Mouse (Mus musculus) right cerebral cortex, postnatal 10 days (tissue): ENCODE measurements around the gene Cox4i1.

Experiments used
- DNase-seq, 2 experiments: peaks; one replicate each; pipeline ENCODE4 v3.0.0; 2021; ENCODE audit warnings: low spot score in 2 of 2

Gene Cox4i1

GRCm38 (mm10) chr8:120667561-120668373 is at the start of gene Cox4i1, which contains the start of gene Gm27021:
Cox4i1 (plus strand) TSS chr8:120668222.
Gm27021 (minus strand) TSS chr8:120668079.
- DNase-seq = peak; percentile 94 to 95

DNA sequence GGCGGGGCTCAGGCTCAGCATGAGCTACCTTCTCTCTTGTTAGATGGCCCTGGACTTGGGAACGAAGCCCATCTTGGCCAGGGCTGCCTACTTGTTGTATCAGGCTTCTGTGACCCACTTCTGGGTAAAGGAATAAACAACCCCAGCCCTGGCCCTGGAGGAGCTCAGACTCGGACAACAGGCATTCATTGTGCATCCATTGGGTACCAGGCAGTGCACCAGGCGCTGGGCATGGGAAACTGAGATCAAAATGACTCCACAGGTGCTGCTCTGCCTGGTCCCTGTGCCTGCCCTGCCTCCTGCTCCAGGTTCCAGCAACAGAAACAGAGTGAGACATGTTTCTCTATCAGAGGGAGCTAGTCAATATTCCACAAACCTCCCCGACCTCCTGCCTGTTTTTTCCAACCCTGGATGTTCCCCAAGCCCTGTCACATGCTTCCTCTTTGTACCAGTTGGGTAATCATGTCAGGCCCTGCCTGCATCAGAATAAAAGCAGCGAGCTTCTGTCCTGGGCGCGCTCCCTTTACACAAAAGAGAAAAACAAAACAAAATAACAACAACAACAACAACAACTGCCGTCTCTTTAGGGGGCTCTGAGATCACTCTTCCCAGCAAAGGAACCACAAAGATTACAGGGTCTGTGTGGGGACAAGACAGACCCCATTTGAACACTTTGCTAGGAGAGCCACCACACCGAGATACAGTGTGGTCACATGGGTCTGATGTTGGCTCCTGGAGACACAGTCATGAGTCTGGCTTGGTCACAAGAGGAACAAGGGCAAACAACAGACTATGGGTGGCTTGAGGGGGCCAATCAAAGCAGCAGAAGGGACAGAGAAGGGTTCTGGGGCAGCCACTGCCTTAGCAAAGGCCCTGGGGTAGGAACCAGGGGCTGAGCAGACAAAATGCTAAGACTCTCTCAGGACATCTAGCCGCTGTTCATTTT is 48.5 kb upstream of the Cox4i1 start:
- peak; percentile 71 to 73 for DNase-seq

- no peak for DNase-seq
Measured at GRCm38 (mm10) chr8:120620441-120620840, 47.6 kb upstream of the Cox4i1 start.

DNA sequence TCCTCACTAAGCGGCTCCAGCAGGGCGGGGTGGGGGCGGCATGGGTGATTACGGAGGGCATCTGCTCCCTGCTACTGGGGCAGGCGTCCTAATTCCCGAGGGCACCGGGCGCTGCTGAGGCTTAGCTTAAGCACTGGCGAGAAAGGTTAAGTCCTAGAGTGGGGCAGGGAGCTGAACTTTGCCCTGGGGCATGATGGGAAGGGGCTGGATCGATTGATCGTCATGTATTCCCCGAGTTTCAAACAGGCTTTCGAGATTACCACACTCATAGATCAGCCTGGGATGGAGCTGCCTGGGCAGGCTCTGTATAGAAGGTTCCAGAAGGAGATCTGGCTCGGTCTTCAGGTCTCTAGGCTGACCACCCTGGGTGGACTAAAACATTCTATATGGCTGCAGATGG is 45.9 kb upstream of the Cox4i1 start:
- DNase-seq = no peak

GRCm38 (mm10) chr8:120623608-120624007 is 44.4 kb upstream of the Cox4i1 start:
- DNase-seq = no peak

DNA sequence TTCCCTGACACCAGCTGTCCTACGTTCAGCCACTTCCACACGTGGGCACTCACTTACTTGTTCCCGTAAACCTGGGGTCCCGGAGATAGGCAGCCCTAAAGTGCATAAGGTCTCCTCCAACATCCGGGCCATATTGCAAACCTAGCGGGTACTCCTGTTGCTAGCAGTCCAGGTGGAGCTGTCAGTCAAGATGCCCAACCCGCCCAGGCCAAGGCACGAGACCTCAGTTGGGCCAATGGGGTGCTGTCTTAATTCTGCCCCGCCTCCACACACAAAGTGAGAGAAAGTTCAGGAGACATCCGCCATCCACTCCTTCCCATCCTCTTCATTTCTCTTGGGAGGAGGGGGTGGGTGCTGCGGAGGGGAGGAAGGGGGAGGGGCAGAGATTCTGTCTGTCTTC is 41.6 kb upstream of the Cox4i1 start:
- no peak for DNase-seq

DNA sequence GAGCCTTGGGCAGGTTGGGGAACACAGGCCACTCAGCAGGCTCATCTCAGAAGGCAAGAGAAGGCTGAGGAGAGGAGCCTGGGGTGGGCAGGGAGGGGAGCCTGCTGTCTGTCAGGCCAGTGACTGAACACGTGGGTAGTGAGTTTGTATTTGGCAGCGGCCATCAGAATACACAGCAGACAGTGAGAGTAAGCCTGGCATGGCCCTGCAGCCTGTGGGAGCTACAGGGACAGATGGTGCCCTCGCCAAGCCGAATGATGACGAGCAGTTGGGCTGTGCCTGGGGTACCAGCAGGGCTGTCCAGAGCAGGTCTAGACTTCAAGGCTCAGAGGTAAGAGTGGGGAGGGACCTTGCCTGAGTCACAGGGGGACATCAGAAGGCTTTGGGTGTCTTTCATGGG is 40.7 kb upstream of the Cox4i1 start:
- DNase-seq = no peak

DNA sequence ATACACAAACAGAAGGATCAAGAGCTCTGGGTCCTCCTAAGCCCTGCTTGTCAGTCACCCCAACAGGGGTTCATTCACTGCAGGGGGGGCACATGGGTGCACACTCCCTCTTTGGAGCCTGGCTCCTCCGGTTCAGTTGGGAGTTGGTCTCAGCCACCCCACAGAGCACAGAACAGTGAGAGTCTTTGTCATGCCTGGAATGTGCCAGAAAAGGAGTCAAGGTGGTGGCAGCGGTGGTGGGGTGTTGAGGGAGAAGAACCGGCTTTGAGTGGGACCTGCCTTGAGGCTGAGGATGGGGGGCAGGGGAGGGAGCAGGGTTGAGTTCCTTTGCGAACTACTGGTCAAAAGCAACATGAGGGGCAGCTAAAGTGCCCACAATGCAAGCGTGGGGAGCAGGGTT is 38.0 kb upstream of the Cox4i1 start:
- no peak for DNase-seq

DNA sequence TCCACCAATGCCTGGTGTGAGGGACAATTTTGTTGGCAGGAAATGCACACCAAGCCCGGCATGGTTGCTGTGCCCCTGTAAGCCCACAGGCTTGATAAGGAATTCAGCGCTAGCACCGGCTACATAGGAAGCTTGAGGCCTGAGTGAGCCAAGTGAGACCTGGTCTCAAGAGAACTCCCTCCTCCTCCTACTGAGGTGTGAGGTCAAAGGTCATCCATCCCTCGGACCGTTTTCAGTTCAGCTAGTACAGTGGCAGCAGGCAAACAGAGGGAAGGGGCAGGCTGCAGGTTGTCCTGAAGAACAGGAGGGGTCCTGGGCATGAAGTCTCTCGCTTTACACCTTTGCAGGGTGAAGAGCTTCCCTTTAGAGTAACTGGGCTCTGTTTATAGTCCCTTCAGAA is 37.2 kb upstream of the Cox4i1 start:
- no peak for DNase-seq

DNA sequence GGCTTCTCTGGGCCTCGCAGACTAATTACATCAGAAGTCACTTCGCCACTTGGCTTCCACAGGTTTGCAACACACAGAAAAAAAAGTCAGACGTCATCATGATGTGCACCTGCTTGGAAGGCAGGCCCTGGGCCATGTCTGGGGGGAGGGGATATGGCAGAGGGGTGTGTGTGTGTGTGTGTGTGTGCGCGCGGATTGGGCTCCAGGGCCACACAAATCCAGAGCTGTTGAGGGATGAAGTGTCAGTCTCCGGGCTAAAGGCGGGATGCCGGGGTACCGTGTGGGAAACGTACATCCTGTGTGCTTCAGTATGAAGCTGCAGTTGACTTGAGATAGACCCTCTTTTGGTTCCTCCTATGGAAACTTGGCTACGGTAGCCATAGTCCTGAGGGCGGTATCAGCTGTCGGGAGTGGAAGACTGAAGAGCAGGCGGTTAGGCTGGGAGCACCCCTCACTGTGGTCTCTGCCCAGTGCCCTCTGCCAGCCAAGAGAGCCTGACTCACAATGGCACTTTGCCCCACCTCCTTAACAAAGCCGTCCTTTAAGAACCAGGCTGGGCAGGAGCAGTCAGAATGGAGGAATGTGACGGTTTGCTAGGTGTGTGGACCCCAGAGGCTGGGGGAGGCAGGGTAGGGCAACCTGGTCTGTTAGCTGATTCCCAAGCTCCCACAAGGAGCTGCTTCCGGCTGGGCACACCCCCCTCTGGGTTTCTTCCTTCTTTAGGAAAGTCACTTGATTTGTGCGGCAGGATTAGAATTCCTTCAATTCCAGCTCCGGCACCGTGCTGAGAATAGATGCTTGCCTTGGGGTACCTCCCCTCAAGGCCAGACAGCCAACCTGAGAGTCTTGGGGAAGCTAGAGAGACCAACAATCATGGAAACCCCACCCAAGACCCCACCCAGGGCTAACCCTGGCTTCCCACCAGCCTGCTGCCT is 36.3 kb upstream of the Cox4i1 start:
- DNase-seq = no peak

GRCm38 (mm10) chr8:120632969-120633664 is 34.9 kb upstream of the Cox4i1 start:
- no peak for DNase-seq

DNA sequence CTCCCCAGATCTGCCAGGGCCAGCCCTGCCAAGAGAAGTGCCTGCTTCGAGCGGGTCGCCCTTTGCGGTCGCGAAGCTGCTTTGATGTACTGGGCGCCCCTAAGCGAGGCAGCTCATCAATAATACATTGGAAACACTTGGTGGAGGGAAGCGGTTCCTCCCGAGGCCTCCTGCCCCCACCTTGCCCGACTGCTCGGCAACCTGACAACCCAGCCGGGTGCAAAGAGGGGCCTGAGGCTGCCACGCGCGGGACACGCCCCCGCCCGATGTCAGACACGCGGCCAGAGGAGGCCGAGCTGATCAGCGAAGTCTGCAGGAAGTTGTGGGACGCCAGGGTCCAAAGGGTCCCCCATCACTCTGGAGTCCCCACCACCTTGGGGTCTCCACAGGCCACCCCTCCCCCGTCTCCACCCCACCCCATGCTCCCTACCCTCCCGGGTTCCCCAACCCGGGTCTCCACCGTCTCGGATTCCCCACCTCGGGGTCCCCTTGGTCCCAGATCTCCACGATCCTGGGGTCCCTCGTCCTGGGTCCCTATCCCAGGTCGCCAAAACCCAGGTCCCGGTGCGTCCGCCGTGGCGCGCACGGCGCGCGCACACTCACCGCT is 34.3 kb upstream of the Cox4i1 start:
- DNase-seq = peak; percentile 41 to 49

DNA sequence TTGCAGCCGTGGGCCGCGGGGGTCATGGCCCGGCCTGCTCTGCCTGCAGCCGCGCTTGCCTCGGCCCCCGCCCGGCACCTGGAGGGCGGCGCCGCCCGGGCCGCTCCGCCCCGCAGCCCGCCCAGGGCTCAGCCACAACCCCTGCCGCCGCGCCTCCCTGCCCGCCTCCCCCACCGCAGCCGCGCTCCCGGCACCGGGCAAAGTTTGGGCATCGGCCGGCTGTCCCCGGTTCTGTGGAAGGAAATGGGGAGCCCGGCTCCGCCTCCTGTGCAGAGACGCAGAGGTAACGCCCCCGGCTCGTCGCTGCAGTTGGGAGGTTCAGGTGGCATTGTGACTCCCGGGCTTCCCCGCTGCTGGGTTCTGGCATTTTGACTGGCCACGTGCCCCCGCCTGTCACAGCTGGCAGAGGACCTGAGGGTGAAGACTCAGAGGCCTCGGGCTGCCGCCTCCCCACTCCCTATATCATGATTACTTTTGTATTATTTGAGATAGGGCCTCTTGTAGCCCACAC is 33.6 kb upstream of the Cox4i1 start:
- peak; percentile 51 to 57 for DNase-seq

DNA sequence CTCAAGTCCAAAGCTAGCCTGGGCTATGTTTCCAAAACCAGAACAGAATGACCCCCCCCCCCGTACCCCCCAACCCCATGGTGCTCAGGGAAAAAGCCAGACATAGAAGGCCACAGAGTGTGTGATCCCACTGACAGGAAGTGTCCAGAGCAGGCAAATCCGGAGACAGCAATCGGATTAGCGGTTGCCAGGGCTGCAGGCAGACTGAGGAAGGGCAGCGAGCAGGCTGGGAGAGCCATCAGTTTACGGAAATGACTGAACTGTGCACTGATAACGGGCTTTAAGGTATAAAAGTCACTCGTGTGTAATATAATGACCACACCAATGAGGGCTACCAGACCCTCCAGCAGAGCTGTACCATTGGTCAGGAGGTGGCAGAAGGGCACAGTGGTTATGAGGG is 26.8 kb upstream of the Cox4i1 start:
- no peak for DNase-seq

- DNase-seq = no peak
Measured at GRCm38 (mm10) chr8:120642031-120642662, 25.9 kb upstream of the Cox4i1 start.

DNA sequence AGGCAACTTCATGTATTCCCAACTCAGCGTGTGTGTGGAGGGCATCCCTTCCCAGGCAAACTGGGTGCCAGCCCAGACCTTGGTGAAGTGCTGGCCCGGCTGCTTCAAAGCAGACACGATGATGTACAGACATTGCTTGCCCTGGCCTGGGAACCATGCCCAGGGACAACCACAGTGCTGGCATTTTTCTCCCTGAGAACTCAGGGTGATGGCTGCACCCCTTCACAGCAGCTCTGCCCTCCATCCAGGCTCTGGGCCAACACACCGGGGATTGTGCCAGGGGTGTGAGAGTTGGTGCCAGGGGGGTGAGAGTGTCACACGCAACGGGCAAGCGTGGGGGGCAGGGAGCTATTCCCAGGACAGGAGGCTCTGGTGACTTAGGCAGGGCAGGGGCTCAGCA is 23.4 kb upstream of the Cox4i1 start:
- peak; percentile 90 to 92 for DNase-seq

DNA sequence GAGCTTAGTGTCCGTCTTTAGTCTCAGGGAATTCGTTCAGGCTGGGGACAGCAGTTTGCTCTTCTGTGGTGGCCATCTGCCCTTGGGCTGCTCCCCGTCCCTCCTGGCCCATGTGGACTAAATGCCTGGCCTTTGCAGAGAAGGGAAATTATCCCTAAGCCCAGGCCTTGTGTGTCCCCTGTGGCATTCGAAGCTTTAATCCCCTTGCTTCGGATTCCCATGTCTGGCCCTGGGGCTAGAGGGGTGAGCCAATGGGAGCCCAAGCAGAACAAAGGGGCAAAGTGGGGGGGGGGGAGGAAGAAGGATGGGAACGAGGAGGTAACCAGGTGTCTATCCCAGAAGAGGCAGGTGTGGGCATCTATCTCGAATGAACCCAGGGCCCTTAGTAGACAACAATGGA is 20.5 kb upstream of the Cox4i1 start, which contains the start of gene 1190005I06Rik:
TSS of gene 1190005I06Rik (minus strand) at position 101 of the 400 bp plus-strand sequence.
- no peak for DNase-seq

DNA sequence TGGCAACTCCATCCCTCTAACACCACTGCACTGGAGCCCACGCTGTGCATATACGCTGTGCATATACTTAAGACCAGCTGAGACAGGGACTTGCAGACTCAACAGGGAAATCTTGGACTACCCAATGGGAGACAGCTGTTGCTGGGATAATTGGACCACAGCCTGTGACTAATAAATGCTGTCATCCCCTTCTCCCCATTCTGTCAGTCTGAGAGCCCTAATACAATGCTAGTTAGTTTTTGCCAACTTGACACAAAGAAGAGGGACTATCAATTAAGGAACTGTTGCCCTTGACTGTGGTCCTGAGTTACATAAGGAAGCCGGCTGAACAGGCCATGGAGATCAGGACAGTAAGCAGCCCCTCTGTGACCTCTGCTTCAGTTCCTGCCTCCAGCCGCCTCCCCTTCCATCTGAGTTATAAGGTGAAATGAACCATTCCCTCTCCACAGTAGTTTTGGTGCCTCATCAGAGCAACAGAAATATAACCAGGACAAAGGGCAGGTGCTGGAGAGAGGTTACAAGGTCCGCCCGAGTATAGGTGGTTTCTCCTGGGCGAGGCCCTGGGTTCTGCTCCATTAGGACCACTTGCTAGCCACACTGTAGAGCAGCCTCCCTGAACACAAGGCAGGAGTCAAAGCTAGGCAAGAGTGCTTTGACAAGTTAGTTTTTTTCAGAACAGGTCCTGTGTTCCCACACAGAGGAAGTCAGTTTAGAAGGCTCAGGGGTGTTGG is 11.5 kb upstream of the Cox4i1 start:
- no peak for DNase-seq

DNA sequence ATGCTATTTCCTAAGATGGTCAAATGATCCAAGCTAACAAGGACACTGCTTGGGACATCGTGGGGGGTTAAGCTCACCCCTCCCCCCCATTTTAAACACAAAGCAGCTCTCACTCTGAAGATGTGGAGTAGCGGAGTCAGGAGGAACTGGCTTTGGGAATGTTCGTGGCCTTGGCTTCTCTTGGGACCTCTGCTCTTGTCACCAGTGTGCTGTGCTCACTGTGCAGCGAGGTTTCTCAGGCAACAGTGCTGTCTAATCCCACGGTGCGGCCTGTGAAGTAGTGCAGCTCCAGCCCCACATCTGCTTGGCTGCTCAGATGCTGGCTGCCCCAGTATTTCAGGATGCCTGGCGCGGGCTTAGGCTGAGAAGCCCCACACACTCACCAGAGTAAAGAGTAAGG is 10.6 kb upstream of the Cox4i1 start:
- no peak for DNase-seq
